Mouse (Mus musculus): ENCODE data around the gene Ppbp. TPM values are rescaled to one million over a fixed set of nuclear protein-coding genes. Genes with fewer than 3 reads are reported as not detected.
"Not testable (repeated sequence)": the region's sequence is repeated elsewhere in the genome, so short reads cannot be mapped to it uniquely, and the experiment has no call there.

Ppbp gene
- total RNA-seq, 2 experiments from 2014 or later: 0.33 to 0.67 TPM

DNA sequence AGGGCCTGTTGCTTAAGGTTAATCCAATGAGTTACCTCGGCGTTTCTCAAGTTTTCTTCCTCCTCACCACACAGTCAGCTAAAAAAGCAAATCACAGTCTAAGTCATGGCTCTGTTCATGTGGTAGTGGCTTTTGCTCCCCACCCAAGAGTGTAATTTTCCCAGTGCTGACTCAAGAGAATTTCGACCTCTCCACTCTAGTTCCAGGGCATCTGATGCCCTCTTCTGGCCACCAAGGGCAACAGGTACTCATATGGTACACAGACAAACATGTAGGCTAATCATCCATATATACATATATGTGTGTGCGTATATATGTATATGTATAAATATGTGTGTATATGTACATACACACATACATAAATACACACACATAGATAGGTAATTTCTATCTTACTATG lies 19.8 kb downstream of the Ppbp start:
- no peak for DNase-seq

DNA sequence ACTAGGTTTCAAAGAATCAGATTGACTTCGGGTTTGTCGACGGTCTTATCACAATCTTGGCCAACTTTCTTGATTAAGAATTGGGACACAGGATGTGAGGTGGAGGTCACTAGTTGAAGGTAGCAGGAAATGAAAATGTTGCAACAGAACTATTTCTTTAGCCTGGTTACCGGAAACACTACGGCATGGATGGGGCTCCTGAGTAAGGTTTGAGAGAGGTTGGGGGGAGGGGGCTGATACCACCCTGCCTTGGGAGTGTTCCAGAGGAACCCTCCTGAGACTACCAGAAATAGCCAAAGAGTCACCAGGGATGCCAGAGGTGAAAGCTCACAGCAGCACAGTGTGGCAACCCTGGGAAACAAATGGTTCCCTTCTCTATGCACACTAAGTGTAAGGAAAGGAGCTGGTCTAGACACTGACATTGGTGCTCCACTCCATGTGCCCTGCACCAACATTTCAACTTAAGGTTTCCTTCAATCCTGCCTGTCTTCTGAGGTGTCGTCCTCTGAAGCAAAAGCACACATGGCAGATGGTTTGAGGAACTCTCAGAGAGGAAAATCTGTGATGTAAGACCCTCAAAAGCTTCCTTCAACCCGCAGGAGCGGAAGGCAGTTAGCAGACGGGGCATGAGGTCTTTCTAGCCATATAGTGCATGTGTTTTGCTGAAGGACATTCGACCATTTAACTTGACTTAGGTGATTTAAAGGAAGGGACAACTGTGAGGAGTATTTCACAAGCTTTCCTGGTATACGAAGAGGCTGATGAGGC lies 21.2 kb downstream of the Ppbp start:
- no peak for DNase-seq

DNA sequence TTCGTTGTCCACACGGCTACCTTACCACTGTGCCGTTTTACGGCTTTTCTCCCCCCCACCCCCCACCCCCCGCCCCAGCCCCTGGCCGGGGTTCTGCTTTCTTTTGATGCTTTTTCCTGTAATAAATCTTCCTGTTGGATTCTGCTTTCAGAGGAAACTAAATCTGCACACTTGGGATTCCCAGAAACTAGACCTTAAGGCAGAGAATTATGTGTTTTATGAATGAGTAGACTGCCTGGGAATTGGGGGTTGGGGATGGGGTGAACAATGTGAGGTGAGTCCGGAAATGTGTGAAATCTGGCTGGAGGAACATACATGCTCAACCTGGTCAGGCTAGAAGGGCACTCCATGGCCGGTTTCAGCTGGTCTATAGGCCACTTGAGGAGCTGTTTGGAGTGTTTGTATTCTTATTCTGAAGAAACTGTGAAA lies 21.8 kb downstream of the Ppbp start:
- no peak for DNase-seq

DNA sequence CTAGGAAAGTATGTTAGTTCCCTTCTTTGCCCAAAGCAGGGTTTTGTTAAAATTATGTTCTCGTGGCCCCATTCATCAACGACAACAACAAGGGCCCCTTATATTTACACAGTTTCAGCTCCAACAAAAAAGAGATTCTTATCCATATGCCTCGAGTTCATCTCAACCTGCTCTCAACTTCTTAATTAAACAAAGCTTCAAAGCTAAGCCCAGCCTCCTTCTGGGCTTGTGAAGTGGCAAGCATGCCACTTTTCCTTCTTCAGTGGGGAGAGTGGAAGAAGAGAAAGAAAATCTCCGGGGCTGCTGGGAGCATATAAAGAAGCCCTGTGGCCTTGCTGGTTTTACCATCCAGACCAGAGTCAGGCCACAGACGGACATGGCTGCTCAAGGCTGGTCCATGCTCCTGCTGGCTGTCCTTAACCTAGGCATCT lies 25.9 kb downstream of the Ppbp start, which contains the start of gene Cxcl15:
Gene Cxcl15 (plus strand): TSS at position 340 of the 431 bp plus-strand sequence.
- DNase-seq: no peak

DNA sequence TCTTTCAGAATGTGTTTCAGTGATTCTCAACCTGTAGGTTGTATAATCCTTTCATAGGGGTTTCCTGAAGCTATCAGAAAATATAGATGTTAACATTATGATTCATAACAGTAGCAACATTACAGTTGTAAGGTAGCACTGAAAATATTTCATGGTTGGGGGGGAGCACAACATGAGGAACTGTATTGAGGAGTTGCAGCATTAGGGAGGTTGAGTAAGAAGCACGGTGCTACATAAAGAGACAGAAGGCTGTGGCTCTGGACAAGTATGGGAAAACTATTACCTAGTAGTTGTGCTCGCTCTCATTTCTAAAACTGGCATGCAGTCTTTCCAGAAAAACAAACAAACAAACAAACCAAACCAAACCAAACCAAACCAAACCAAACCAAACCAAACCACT lies 27.1 kb downstream of the Ppbp start:
- DNase-seq: not testable (repeated sequence)

DNA sequence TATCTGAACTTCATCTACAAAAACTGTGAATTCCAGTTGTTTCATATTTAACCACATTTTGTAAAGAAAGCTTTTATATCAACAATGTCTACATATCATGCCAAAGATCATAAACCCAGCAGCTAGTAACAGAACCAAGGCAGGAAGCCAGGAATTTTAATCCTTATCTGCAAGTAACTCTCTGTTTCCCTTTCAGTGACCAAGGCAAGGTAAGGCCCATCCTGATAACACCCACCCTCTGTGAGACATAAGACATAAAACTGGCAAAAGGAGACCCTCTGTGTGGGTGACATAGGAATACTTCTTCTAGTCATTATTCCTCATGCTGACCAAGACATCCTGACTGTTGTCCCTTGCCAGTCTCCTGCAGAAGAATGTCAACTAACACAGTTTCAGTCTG lies 36.3 kb downstream of the Ppbp start:
- DNase-seq: no peak

DNA sequence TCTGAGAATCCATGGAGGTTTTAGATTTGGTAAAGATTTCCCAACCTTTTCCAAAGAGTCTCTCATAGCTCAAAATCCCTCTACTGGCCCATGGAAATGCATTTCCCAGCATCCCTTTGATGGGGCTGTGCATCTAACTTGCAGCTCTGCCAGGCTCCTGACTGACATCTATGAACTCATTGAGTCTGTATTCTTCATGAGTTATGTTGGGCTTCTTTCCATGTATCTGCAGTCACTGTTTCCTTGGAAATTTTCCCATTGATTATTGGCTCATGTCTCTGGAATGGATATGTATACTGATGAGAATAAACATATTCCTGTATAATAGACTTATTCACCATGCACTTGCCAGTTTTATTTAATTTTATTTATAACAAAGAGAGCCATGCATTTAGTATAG lies 37.7 kb downstream of the Ppbp start:
- no peak for DNase-seq

DNA sequence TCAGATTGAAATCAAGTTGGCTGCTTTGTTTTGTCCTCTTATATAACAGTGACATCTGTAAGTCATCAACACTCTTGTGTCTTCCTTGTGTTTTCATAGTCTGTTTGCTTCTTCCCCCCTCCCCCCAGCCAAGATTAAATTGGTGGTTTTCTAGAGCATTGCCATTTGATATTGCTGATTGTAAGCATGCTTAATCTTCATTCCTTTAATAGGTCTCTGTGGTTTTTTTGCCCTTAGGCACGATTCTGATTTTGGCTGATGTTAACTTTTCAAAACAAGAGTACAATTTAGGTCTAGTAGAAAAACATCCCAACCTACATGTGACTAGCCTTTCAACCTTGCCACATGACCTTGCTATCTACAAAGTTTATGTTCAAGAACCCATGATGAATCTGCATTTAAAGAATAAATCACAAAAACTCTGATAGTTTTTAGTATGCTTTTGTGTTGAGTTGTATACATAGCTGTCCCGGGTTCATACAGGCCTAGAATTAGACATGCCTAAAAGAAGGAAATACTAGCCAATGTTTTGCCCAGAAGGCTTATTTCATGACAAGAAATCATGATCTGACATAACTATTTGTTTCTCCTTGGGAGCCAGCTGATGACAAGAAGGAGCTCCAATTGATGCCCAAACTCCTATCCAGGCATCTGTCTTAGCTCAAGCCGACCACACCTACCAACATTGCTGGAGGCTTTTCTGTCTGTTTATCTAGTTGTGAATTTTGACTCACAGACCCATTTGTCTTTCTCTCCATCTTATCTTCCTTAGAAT lies 39.0 kb downstream of the Ppbp start:
- DNase-seq: no peak

Small RNA genes lying within 50 kb of the gene (microRNA-seq; reads per million reads assigned to microRNA genes)
- gene Gm24322 (ENCODE audit: borderline replicate concordance in 2 of 2): 0 reads per million in 2 experiments

Other genes with a start within 250 kb of the Ppbp start
- not detected for gene Afm, start 249.6 kb upstream of the Ppbp start, total RNA-seq (2021)
- gene 5830473C10Rik, start 207.4 kb upstream of the Ppbp start, total RNA-seq (2021): not detected
- not detected for gene Rassf6, start 127.9 kb upstream of the Ppbp start, total RNA-seq (2021)
- not detected for gene Cxcl5, start 9.2 kb upstream of the Ppbp start, total RNA-seq (2021)
- 10 to 100 TPM; 11.0 to 14.8 TPM for gene Pf4, start 3.9 kb downstream of the Ppbp start, total RNA-seq (2021)
- gene Cxcl3, start 17.6 kb downstream of the Ppbp start, total RNA-seq (2021): not detected
- not detected for gene Cxcl15, start 26.0 kb downstream of the Ppbp start, total RNA-seq (2021)
- gene Cxcl1, start 122.7 kb downstream of the Ppbp start, total RNA-seq (2021): under 1 TPM in 1 of 2 experiments, not detected in 1; 0.24 TPM
- gene Cxcl2, start 135.4 kb downstream of the Ppbp start, total RNA-seq (2021): not detected
- 1 to 10 TPM; 6.5 to 8.8 TPM for gene Mthfd2l, start 162.6 kb downstream of the Ppbp start, total RNA-seq (2021)